Mouse (Mus musculus): ENCODE measurements around the gene H2-Eb1. TPM values are rescaled to one million over a fixed set of nuclear protein-coding genes. Genes with fewer than 3 reads are reported as not detected.

The H2-Eb1 gene
- total and polyA plus RNA-seq, 2 experiments from 2014 or later: 0.52 to 4.1 TPM

- Histone ChIP-seq H3K9ac (replicated peaks; ENCODE audit: low read length) (no peak overlapping the region), H3K9me3 (ENCODE audit: low read length) (no peaks in the 10 kb centered on the region), H3K27me3 (ENCODE audit: insufficient read depth, low read length) (peaks cover 10% of the 10 kb centered on the region), H3K4me2 (ENCODE audit: low read depth, low read length) (peak overlapping the region; percentile 88), H3K36me3 (ENCODE audit: insufficient read depth, low read length) (no peaks in the 10 kb centered on the region), H3K4me1 (ENCODE audit: insufficient read depth, low read length) (peaks cover 8% of the 10 kb centered on the region; the same call in 1 of the 2 replicates), H3K4me3 (ENCODE audit: low read length) (peak overlapping the region; percentile 42), H3K27ac (no peak overlapping the region)
- WGBS: 4% methylated on average over 14 of the region's 14 CpGs
- TF ChIP-seq CTCF (IDR thresholded peaks at IDR 0.05; ENCODE audit: low read depth): no peak
- DNase-seq (ENCODE audit: low spot score) (peak; percentile 37), ATAC-seq (no peak)
Observed at GRCm38 (mm10) chr17:34263811-34264371, 41.8 kb upstream of the H2-Eb1 start.

- peaks cover 8% of the 10 kb centered on the region; the same call in 1 of the 2 replicates for H3K4me1 ChIP-seq (ENCODE audit: insufficient read depth, low read length)
- no peak for TF ChIP-seq CTCF (IDR thresholded peaks at IDR 0.05; ENCODE audit: low read depth)
- DNase-seq (ENCODE audit: low spot score) (peak; percentile 34), ATAC-seq (no peak)
- peak overlapping the region; percentile 88 for H3K4me2 ChIP-seq (ENCODE audit: low read depth, low read length)
- no peaks in the 10 kb centered on the region for H3K36me3 ChIP-seq (ENCODE audit: insufficient read depth, low read length)
- no peak overlapping the region for H3K27ac ChIP-seq
- peak overlapping the region; percentile 46 for H3K9ac ChIP-seq (replicated peaks; ENCODE audit: low read length)
- peaks cover 10% of the 10 kb centered on the region for H3K27me3 ChIP-seq (ENCODE audit: insufficient read depth, low read length)
- no peaks in the 10 kb centered on the region for H3K9me3 ChIP-seq (ENCODE audit: low read length)
- H3K4me3 ChIP-seq (ENCODE audit: low read length): peak overlapping the region; percentile 42
- under 1% methylated on average over 85 of the region's 93 CpGs for WGBS
Observed at GRCm38 (mm10) chr17:34264452-34265351, 41.0 kb upstream of the H2-Eb1 start.

GRCm38 (mm10) chr17:34268262-34268661, 37.4 kb upstream of the H2-Eb1 start:
- no peak overlapping the region for H3K4me2 ChIP-seq (ENCODE audit: low read depth, low read length)
- H3K4me3 ChIP-seq (ENCODE audit: low read length): no peak overlapping the region
- H3K36me3 ChIP-seq (ENCODE audit: insufficient read depth, low read length): no peaks in the 10 kb centered on the region
- H3K9me3 ChIP-seq (ENCODE audit: low read length): no peaks in the 10 kb centered on the region
- DNase-seq (ENCODE audit: low spot score): no peak
- TF ChIP-seq CTCF (IDR thresholded peaks at IDR 0.05; ENCODE audit: low read depth): no peak
- ATAC-seq: no peak
- no peak overlapping the region for H3K27ac ChIP-seq
- no peak overlapping the region for H3K9ac ChIP-seq (replicated peaks; ENCODE audit: low read length)
- H3K4me1 ChIP-seq (ENCODE audit: insufficient read depth, low read length): peaks cover 8% of the 10 kb centered on the region; the same call in 1 of the 2 replicates
- 76% methylated on average over 2 of the region's 2 CpGs for WGBS
- peaks cover 10% of the 10 kb centered on the region for H3K27me3 ChIP-seq (ENCODE audit: insufficient read depth, low read length)

DNA sequence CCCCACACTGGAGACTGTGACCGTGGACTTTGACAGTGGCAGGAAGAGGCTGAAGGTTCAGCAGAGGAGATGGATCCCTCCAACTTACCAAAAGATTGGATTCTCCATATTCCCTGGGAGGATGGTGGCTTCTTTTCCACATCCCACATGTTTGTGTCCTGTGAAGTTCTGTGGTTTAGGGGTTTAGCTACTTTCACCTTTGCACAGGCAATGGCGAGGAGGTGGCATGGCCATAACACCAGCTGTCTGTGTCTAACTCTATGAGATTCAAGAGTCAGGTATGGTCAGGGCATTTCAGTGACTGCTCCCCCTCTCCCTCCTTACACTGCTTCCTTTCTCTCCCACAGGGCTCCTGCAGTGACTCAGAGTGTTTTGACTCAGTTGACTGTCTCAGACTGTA, 36.9 kb upstream of the H2-Eb1 start:
- 91% methylated on average over 2 of the region's 2 CpGs for WGBS
- H3K27me3 ChIP-seq (ENCODE audit: insufficient read depth, low read length): peaks cover 10% of the 10 kb centered on the region

DNA sequence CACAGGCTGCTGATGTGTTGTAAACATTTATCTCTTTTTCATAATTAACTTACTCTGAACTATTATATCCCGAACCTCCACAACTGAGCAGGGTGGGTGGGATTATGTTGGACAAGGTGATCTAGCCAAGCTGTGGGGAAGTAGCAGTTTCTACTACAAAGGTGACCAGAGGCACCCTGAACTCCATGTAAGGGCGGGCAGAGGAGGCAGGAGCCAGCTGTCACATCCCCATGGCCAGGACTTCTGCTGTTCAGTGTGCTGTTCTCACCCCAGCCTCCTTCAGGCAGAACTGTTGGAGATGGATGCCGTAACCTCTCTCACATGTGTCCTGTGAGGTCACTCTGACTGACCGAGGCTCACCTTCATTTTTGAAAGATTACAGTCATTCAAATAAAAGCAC, 35.9 kb upstream of the H2-Eb1 start:
- no peak overlapping the region for H3K4me2 ChIP-seq (ENCODE audit: low read depth, low read length)
- no peaks in the 10 kb centered on the region for H3K9me3 ChIP-seq (ENCODE audit: low read length)
- H3K27me3 ChIP-seq (ENCODE audit: insufficient read depth, low read length): peaks cover 6% of the 10 kb centered on the region; the same call in 1 of the 2 replicates
- ATAC-seq (no peak), DNase-seq (ENCODE audit: low spot score) (no peak)
- 77% methylated on average over 4 of the region's 4 CpGs for WGBS
- TF ChIP-seq CTCF (IDR thresholded peaks at IDR 0.05; ENCODE audit: low read depth): no peak
- no peak overlapping the region for H3K9ac ChIP-seq (replicated peaks; ENCODE audit: low read length)
- no peaks in the 10 kb centered on the region for H3K36me3 ChIP-seq (ENCODE audit: insufficient read depth, low read length)
- H3K4me1 ChIP-seq (ENCODE audit: insufficient read depth, low read length): peaks cover 3% of the 10 kb centered on the region; the same call in 1 of the 2 replicates
- no peak overlapping the region for H3K4me3 ChIP-seq (ENCODE audit: low read length)
- H3K27ac ChIP-seq: no peak overlapping the region

More for the DNA sequence above, 36.9 kb upstream of the H2-Eb1 start:
- Histone ChIP-seq H3K9me3 (ENCODE audit: low read length) (no peaks in the 10 kb centered on the region), H3K9ac (replicated peaks; ENCODE audit: low read length) (no peak overlapping the region), H3K4me2 (ENCODE audit: low read depth, low read length) (no peak overlapping the region), H3K27ac (no peak overlapping the region), H3K36me3 (ENCODE audit: insufficient read depth, low read length) (no peaks in the 10 kb centered on the region), H3K4me3 (ENCODE audit: low read length) (no peak overlapping the region), H3K4me1 (ENCODE audit: insufficient read depth, low read length) (peaks cover 8% of the 10 kb centered on the region; the same call in 1 of the 2 replicates)
- ATAC-seq: no peak
- no peak for TF ChIP-seq CTCF (IDR thresholded peaks at IDR 0.05; ENCODE audit: low read depth)
- DNase-seq (ENCODE audit: low spot score): no peak

GRCm38 (mm10) chr17:34270230-34270629, 35.4 kb upstream of the H2-Eb1 start:
- Histone ChIP-seq H3K27me3 (ENCODE audit: insufficient read depth, low read length) (peaks cover 3% of the 10 kb centered on the region; the same call in 1 of the 2 replicates), H3K9ac (replicated peaks; ENCODE audit: low read length) (no peak overlapping the region), H3K36me3 (ENCODE audit: insufficient read depth, low read length) (no peaks in the 10 kb centered on the region), H3K4me3 (ENCODE audit: low read length) (no peak overlapping the region), H3K9me3 (ENCODE audit: low read length) (no peaks in the 10 kb centered on the region), H3K4me2 (ENCODE audit: low read depth, low read length) (no peak overlapping the region), H3K4me1 (ENCODE audit: insufficient read depth, low read length) (no peaks in the 10 kb centered on the region), H3K27ac (no peak overlapping the region)
- 81% methylated on average over 2 of the region's 2 CpGs for WGBS
- ATAC-seq (no peak), DNase-seq (ENCODE audit: low spot score) (no peak)
- TF ChIP-seq CTCF (IDR thresholded peaks at IDR 0.05; ENCODE audit: low read depth): no peak
